Mouse (Mus musculus): ENCODE data around the gene Gm9970. TPM values are rescaled to one million over a fixed set of nuclear protein-coding genes. Genes with fewer than 3 reads are reported as not detected.

Gene Gm9970
- total and polyA plus RNA-seq, 3 experiments = 0.31 TPM; not detected in 2

DNA sequence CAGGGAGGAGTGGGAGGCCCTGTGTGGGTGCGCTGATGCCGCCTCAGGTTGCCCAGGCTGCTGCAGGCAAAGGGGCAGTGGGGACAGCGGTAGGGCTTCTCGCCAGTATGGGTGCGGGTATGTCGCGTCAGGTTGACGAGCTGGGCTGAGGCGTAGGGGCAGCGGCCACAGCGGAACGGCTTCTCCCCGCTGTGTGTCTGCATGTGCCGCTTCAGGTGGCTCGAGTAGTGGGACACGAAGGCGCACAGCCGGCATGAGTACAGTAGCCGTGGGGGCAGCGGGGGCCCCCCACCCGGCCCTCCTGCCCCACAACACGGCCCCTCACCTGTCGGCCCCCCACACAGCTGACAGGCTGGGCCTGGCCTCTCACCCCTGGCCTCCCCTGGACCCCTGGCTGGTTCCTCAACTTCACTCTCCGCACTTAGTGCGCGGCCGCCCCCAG is 40.7 kb downstream of the Gm9970 start:
- peaks cover 1% of the 10 kb centered on the region; the same call in 1 of the 2 replicates for H3K4me1 ChIP-seq (ENCODE audit: control insufficient read depth, insufficient read depth, low read length)
- H3K79me2 ChIP-seq (replicated peaks; ENCODE audit: control insufficient read depth, insufficient read depth, low read length) = no peaks in the 10 kb centered on the region; the same call in 1 of the 2 replicates
- H3K4me3 ChIP-seq = no peak overlapping the region
- TF ChIP-seq POLR2A (IDR thresholded peaks at IDR 0.05; ENCODE audit: insufficient read depth, low read depth, low read length) = peak; percentile 8; the same call in 1 of the 2 replicates
- no peak for TF ChIP-seq EP300 (IDR thresholded peaks at IDR 0.05; ENCODE audit: insufficient read depth, low read depth, low read length)
- TF ChIP-seq CTCF (IDR thresholded peaks at IDR 0.05) = no peak
- no peak overlapping the region for H3K9ac ChIP-seq (ENCODE audit: low read depth, low read length)
- no peaks in the 10 kb centered on the region for H3K27me3 ChIP-seq (ENCODE audit: control insufficient read depth, insufficient read depth, low read length)
- peak in 1 of 2 experiments; percentile 32 for DNase-seq
- no peak overlapping the region for H3K27ac ChIP-seq
- intact Hi-C loops (cut with DNase I) = loop anchor here (10.0 kb wide), 1 partner anchor 254 kb away; the partner anchor contains the start of gene Zfp512
- H3K36me3 ChIP-seq (ENCODE audit: control insufficient read depth, insufficient read depth, low read length) = no peaks in the 10 kb centered on the region
- WGBS = 88% methylated on average over 27 of the region's 27 CpGs

- TF ChIP-seq POLR2A (IDR thresholded peaks at IDR 0.05; ENCODE audit: insufficient read depth, low read depth, low read length) = peak; percentile 28; the same call in 1 of the 2 replicates
- TF ChIP-seq EP300 (IDR thresholded peaks at IDR 0.05; ENCODE audit: insufficient read depth, low read depth, low read length) = 0 out of 2 replicates have a peak, but pooled peaks have one; percentile 19
- TF ChIP-seq CTCF (IDR thresholded peaks at IDR 0.05) = no peak
- Histone ChIP-seq H3K36me3 (ENCODE audit: control insufficient read depth, insufficient read depth, low read length) (no peaks in the 10 kb centered on the region; the same call in 1 of the 2 replicates), H3K27me3 (ENCODE audit: control insufficient read depth, insufficient read depth, low read length) (no peaks in the 10 kb centered on the region), H3K4me3 (no peak overlapping the region), H3K79me2 (replicated peaks; ENCODE audit: control insufficient read depth, insufficient read depth, low read length) (no peaks in the 10 kb centered on the region; the same call in 1 of the 2 replicates), H3K4me1 (ENCODE audit: control insufficient read depth, insufficient read depth, low read length) (peaks cover 1% of the 10 kb centered on the region; the same call in 1 of the 2 replicates), H3K9ac (ENCODE audit: low read depth, low read length) (no peak overlapping the region), H3K27ac (no peak overlapping the region)
- no peak for DNase-seq
- intact Hi-C loops (cut with DNase I) = loop anchor here (10.0 kb wide), 1 partner anchor 255 kb away; the partner anchor contains the start of gene Zfp512
- 68% methylated on average over 9 of the region's 9 CpGs for WGBS
Observed at GRCm38 (mm10) chr5:31199893-31200292, 41.1 kb downstream of the Gm9970 start.

- no peak overlapping the region for H3K27ac ChIP-seq
- no peak for TF ChIP-seq CTCF (IDR thresholded peaks at IDR 0.05)
- no peak for TF ChIP-seq EP300 (IDR thresholded peaks at IDR 0.05; ENCODE audit: insufficient read depth, low read depth, low read length)
- TF ChIP-seq POLR2A (IDR thresholded peaks at IDR 0.05; ENCODE audit: insufficient read depth, low read depth, low read length) = no peak
- intact Hi-C loops (cut with DNase I) = no loop called here
- no peak overlapping the region for H3K9ac ChIP-seq (ENCODE audit: low read depth, low read length)
- H3K4me1 ChIP-seq (ENCODE audit: control insufficient read depth, insufficient read depth, low read length) = peaks cover 1% of the 10 kb centered on the region; the same call in 1 of the 2 replicates
- no peak overlapping the region for H3K4me3 ChIP-seq
- 88% methylated on average over 19 of the region's 19 CpGs for WGBS
- no peaks in the 10 kb centered on the region; the same call in 1 of the 2 replicates for H3K36me3 ChIP-seq (ENCODE audit: control insufficient read depth, insufficient read depth, low read length)
- H3K79me2 ChIP-seq (replicated peaks; ENCODE audit: control insufficient read depth, insufficient read depth, low read length) = no peaks in the 10 kb centered on the region; the same call in 1 of the 2 replicates
- H3K27me3 ChIP-seq (ENCODE audit: control insufficient read depth, insufficient read depth, low read length) = no peaks in the 10 kb centered on the region
- DNase-seq = no peak
Observed at GRCm38 (mm10) chr5:31199321-31199892, 41.6 kb downstream of the Gm9970 start.

DNA sequence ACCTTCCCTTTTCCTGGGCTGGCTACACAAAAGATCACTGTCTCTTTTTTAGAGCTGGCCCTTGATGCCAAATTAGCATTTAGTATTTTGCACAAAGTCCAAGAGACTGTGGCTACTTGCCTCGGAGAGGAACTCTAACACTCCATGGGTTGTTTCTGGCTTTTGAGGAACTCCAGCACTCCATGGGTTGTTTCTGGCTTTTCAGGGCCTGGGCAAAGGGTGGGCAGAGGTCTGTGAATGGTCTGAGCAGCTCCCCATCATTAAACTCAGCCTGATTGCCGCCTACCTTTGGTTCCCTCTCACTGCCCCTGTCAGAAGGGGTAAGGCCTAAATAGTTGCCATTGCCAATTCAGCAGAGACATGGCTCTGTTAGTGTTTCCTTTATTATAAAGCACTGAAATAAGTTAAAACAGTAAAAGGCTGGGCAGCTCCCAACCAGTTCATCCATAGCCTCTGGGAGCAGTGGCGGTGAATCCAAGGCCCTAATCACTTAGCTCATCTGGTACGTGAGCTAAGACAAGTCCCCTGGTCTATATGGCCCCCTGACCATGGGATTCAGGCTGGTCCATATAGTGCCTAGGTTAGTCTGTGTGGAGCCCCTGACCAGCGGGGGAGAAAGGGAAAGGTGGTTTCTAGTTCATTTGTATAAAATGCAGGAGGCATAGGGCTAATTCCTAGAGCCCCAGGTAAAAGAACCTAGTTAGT is 42.3 kb downstream of the Gm9970 start:
- Histone ChIP-seq H3K79me2 (replicated peaks; ENCODE audit: control insufficient read depth, insufficient read depth, low read length) (no peaks in the 10 kb centered on the region; the same call in 1 of the 2 replicates), H3K4me3 (no peak overlapping the region), H3K27me3 (ENCODE audit: control insufficient read depth, insufficient read depth, low read length) (no peaks in the 10 kb centered on the region), H3K4me1 (ENCODE audit: control insufficient read depth, insufficient read depth, low read length) (peaks cover 1% of the 10 kb centered on the region; the same call in 1 of the 2 replicates), H3K36me3 (ENCODE audit: control insufficient read depth, insufficient read depth, low read length) (peaks cover 6% of the 10 kb centered on the region), H3K27ac (no peak overlapping the region), H3K9ac (ENCODE audit: low read depth, low read length) (no peak overlapping the region)
- WGBS = 75% methylated on average over 5 of the region's 5 CpGs
- DNase-seq = no peak
- TF ChIP-seq CTCF (IDR thresholded peaks at IDR 0.05) = no peak
- intact Hi-C loops (cut with DNase I) = no loop called here

DNA sequence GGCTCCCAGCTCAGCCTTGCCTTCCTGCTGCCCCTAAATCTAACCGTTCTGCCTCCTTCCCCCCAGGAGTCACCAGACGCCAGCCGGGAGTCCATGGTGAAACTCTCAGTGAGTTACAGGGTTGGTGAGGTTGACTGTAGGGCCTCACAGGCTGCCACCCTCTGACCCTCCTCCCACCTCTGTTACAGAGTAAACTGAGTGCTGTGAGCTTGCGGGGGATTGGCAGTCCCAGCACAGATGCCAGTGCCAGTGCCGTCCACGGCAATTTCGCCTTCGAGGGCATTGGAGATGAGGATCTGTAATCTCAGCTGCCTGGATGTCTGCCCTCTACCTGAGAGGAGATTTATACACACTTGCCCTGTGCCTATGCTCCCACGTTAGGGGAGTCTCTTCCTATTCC is 42.9 kb downstream of the Gm9970 start:
- Histone ChIP-seq H3K27ac (no peak overlapping the region), H3K4me1 (ENCODE audit: control insufficient read depth, insufficient read depth, low read length) (peaks cover 1% of the 10 kb centered on the region; the same call in 1 of the 2 replicates), H3K4me3 (no peak overlapping the region), H3K27me3 (ENCODE audit: control insufficient read depth, insufficient read depth, low read length) (no peaks in the 10 kb centered on the region), H3K9ac (ENCODE audit: low read depth, low read length) (no peak overlapping the region), H3K36me3 (ENCODE audit: control insufficient read depth, insufficient read depth, low read length) (peaks cover 6% of the 10 kb centered on the region), H3K79me2 (replicated peaks; ENCODE audit: control insufficient read depth, insufficient read depth, low read length) (no peaks in the 10 kb centered on the region; the same call in 1 of the 2 replicates)
- TF ChIP-seq EP300 (IDR thresholded peaks at IDR 0.05; ENCODE audit: insufficient read depth, low read depth, low read length) (no peak), POLR2A (IDR thresholded peaks at IDR 0.05; ENCODE audit: insufficient read depth, low read depth, low read length) (0 out of 2 replicates have a peak, but pooled peaks have one; percentile 25)
- DNase-seq = no peak
- intact Hi-C loops (cut with DNase I) = no loop called here
- WGBS = 74% methylated on average over 9 of the region's 9 CpGs

DNA sequence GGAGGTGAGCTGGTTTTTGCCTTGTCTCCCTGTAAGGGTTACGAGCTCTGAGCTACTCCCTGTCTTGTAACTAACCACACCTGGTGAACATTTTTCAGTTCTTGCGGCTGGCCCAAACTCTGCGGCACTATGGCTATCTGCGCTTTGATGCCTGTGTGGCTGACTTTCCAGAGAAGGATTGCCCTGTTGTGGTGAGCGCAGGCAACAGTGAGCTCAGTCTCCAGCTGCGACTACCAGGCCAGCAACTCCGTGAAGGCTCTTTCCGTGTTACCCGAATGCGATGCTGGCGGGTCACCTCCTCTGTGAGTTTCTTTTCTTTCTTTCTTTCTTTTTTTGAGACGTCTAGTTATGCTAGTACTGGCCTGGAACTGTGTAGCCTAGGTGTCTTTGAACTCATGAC is 44.0 kb downstream of the Gm9970 start:
- TF ChIP-seq CTCF (IDR thresholded peaks at IDR 0.05) = no peak
- no peak for TF ChIP-seq POLR2A (IDR thresholded peaks at IDR 0.05; ENCODE audit: insufficient read depth, low read depth, low read length)
- no peak for TF ChIP-seq EP300 (IDR thresholded peaks at IDR 0.05; ENCODE audit: insufficient read depth, low read depth, low read length)
- Histone ChIP-seq H3K9ac (ENCODE audit: low read depth, low read length) (no peak overlapping the region), H3K27ac (no peak overlapping the region), H3K36me3 (ENCODE audit: control insufficient read depth, insufficient read depth, low read length) (peaks cover 6% of the 10 kb centered on the region), H3K4me3 (no peak overlapping the region), H3K4me1 (ENCODE audit: control insufficient read depth, insufficient read depth, low read length) (peaks cover 1% of the 10 kb centered on the region; the same call in 1 of the 2 replicates), H3K27me3 (ENCODE audit: control insufficient read depth, insufficient read depth, low read length) (no peaks in the 10 kb centered on the region), H3K79me2 (replicated peaks; ENCODE audit: control insufficient read depth, insufficient read depth, low read length) (no peaks in the 10 kb centered on the region; the same call in 1 of the 2 replicates)
- intact Hi-C loops (cut with DNase I) = no loop called here
- 91% methylated on average over 12 of the region's 12 CpGs for WGBS
- no peak for DNase-seq

Data from heart, adult 2 months (tissue).